Mouse (Mus musculus): ENCODE data around the gene Pde4b.

DNA sequence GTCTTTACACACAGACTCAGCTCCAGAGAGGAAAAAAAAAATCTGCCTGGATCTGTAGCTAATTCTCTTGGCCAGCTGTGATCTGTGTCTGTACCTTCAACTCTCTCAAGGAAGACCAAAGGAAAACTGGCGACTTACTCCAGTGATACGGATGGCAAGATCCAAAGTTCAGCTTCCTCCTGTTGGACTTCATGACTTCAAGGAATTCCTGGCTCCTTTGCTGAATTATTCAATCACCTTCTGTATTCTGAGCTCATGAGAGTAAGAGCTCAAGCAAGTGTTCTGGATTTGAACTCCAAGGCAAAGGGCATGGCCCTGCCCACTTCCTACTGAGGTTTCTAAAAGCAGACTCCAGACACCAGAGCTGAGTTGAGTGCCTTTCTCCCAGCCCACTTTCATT is 245.0 kb downstream of the Pde4b start:
- TF ChIP-seq CTCF (conservative IDR thresholded peaks at IDR 0.05; ENCODE audit: low read length) (no peak), POU5F1 (IDR thresholded peaks at IDR 0.05; ENCODE audit: borderline replicate concordance, low read length) (no peak)
